ENCODE assay signal across 9 mouse cellular contexts in the genomic region with DNA sequence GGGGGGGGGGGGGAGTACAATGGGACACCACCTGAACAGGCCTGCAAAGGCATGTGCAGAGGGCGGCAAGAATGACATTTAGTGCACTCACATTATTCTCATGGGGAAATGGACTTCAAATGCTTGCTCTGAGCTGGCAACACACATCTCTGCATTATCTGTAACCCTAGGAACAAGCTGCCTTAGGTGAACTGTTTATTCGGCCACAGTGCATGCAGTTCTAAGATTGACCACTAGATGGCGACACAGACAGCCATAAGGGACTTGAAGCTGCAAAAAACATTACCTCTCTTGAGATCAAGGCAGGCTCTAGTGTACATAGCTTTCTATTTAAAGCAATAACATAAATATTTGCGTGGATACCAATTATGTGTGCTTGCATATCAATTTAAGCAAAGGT. TPM values are rescaled to one million over a fixed set of nuclear protein-coding genes. Genes with fewer than 3 reads are reported as not detected.
DNase-seq lines count a peak whose midpoint lies in the region; ATAC-seq and TF ChIP-seq lines count a peak whose summit lies in the region.
"Had no signal": no experiment of that assay in that cellular context is flagged by ENCODE, and none has a peak within 500 bp of the region (broad histone marks: within the 10 kb centered on the region; RNA-seq: fewer than 3 reads in every experiment).

No protein-coding gene starts in this region.

- H3K9me3 ChIP-seq in ES-Bruce4 (replicated peaks; ENCODE audit: control insufficient read depth, insufficient read depth, low read length, poor library complexity, severe bottlenecking) = no peaks in the 10 kb centered on the region
- H3K9me3 ChIP-seq: heart, embryonic 13.5 days had no signal

- WGBS in lung, adult 2 months = 3% methylated on average over 4 of the region's 4 CpGs

- intact Hi-C loops in heart, postnatal 10 days (cut with DNase I) = loop anchor here (1.0 to 2.0 kb wide), 2 partner anchors 46 to 102 kb away; no protein-coding TSS in a partner anchor

- H3K27ac ChIP-seq in ES-Bruce4 (ENCODE audit: insufficient read depth, low read length) = no peak overlapping the region
- H3K27ac ChIP-seq: heart, embryonic 13.5 days had no signal

- no peak for TF ChIP-seq EP300 in ES-Bruce4 (IDR thresholded peaks at IDR 0.05; ENCODE audit: insufficient read depth, low read depth, low read length)

- peak; percentile 61; the same call in 1 of the 2 replicates for ATAC-seq in erythroid progenitor cell, adult 5-6 weeks (replicated peaks; ENCODE audit: low FRiP score, poor library complexity, severe bottlenecking)

- no peaks in the 10 kb centered on the region for H3K36me3 ChIP-seq in ES-Bruce4 (ENCODE audit: control insufficient read depth, insufficient read depth, low read length, poor library complexity, severe bottlenecking)
- H3K36me3 ChIP-seq: heart, embryonic 13.5 days had no signal

- no peak overlapping the region for H3K9ac ChIP-seq in ES-Bruce4 (ENCODE audit: low read depth, poor library complexity, severe bottlenecking)
- H3K9ac ChIP-seq: heart, embryonic 13.5 days had no signal

- H3K4me3 ChIP-seq in ES-Bruce4 (ENCODE audit: low read depth, low read length) = no peak overlapping the region
- H3K4me3 ChIP-seq in lung, adult 2 months (replicated peaks; ENCODE audit: extremely low read depth, low read depth, low read length) = no peak overlapping the region
- H3K4me3 ChIP-seq: heart, embryonic 13.5 days had no signal

- H3K4me1 ChIP-seq in ES-Bruce4 (ENCODE audit: control insufficient read depth, insufficient read depth, low read length) = no peaks in the 10 kb centered on the region
- H3K4me1 ChIP-seq in lung, adult 2 months (ENCODE audit: control insufficient read depth, insufficient read depth, low read length) = no peaks in the 10 kb centered on the region

- H3K27me3 ChIP-seq in ES-Bruce4 (ENCODE audit: control insufficient read depth, insufficient read depth, low read length, poor library complexity, severe bottlenecking) = no peaks in the 10 kb centered on the region

- peak; percentile 40 for TF ChIP-seq CTCF in ES-Bruce4 (IDR thresholded peaks at IDR 0.05; ENCODE audit: low read depth, low read length)
- TF ChIP-seq CTCF in brain, embryonic 14.5 days (IDR thresholded peaks at IDR 0.05; ENCODE audit: borderline replicate concordance, extremely low read depth, insufficient read depth, insufficient read length) = peak; percentile 94
- TF ChIP-seq CTCF in lung, adult 2 months (IDR thresholded peaks at IDR 0.05; ENCODE audit: insufficient read depth, low read length) = peak; percentile 61

- TF ChIP-seq POLR2A in ES-Bruce4 (IDR thresholded peaks at IDR 0.05; ENCODE audit: insufficient read depth, low read length) = no peak
- no peak for TF ChIP-seq POLR2A in brain, embryonic 14.5 days (IDR thresholded peaks at IDR 0.05; ENCODE audit: borderline replicate concordance, extremely low read depth, insufficient read depth, insufficient read length, poor library complexity, severe bottlenecking)
- TF ChIP-seq POLR2A in lung, adult 2 months (IDR thresholded peaks at IDR 0.05; ENCODE audit: borderline replicate concordance, extremely low read depth, low read depth, low read length) = no peak

- DNase-seq in brain, embryonic 14.5 days (ENCODE audit: low read depth) = peak; percentile 94
- peak; percentile 88 to 94 for DNase-seq in heart, postnatal 10 days
- DNase-seq in kidney, postnatal 36 days = peak; percentile 72 to 91
- DNase-seq in lung, adult 2 months = peak; percentile 83
- peak; percentile 90 for DNase-seq in ovary, postnatal 14 days (ENCODE audit: low spot score)
- DNase-seq in thymus, postnatal 10 days (ENCODE audit: low spot score in 2 of 2) = peak; percentile 72 to 87

RNA-seq across cellular contexts. Expression of a gene that starts 9.2 kb away (rescaled TPM):
- 13.1 and 14.6 TPM in 2 replicates for polyA plus RNA-seq in ES-Bruce4 (2011; ENCODE audit: insufficient read depth, insufficient read length, low read depth, missing spikeins)
- polyA plus RNA-seq in brain, embryonic 14.5 days (2012; rRNA removed) = 7.7 and 13.2 TPM in 2 replicates
- total RNA-seq in erythroid progenitor cell, adult 5-6 weeks (2015; ENCODE audit: low replicate concordance) = 13.0 and 15.9 TPM in 2 replicates
- total RNA-seq in erythroid progenitor cell, adult 5-6 weeks (2017; ENCODE audit: low replicate concordance) = 2.6 and 3.3 TPM in 2 replicates
- total RNA-seq in heart, postnatal 10 days (2021) = under 1 TPM; 0.27 to 0.43 TPM
- polyA plus RNA-seq in lung, adult 2 months (2012; rRNA removed) = 9.1 and 17.2 TPM in 2 replicates

RNA-seq across cellular contexts. Expression of a gene that starts 38.8 kb away (rescaled TPM):
- 7.7 TPM in 2 replicates for polyA plus RNA-seq in ES-Bruce4 (2011; ENCODE audit: insufficient read depth, insufficient read length, low read depth, missing spikeins)
- polyA plus RNA-seq in brain, embryonic 14.5 days (2012; rRNA removed) = 1.3 and 1.4 TPM in 2 replicates
- 0.84 TPM in 1 of 2 replicates, not detected in the other for total RNA-seq in erythroid progenitor cell, adult 5-6 weeks (2015; ENCODE audit: low replicate concordance)
- 0.39 and 0.91 TPM in 2 replicates for total RNA-seq in erythroid progenitor cell, adult 5-6 weeks (2017; ENCODE audit: low replicate concordance)
- total RNA-seq in heart, postnatal 10 days (2021) = 1 to 10 TPM; 3.0 TPM
- polyA plus RNA-seq in lung, adult 2 months (2012; rRNA removed) = 10.2 and 10.5 TPM in 2 replicates

Comparison
In these comparisons a context has a peak if more than half of its experiments do, and no peak if none do; other contexts are left out.
1. CTCF ChIP-seq: peak in every context shown above with its lines; median percentile 94 in brain, embryonic 14.5 days; 61 in lung, adult 2 months; 40 in ES-Bruce4.